Mouse (Mus musculus): Measurements from ENCODE around the gene Spaar. TPM values are rescaled to one million over a fixed set of nuclear protein-coding genes. Genes with fewer than 3 reads are reported as not detected.

Gene Spaar
- polyA plus RNA-seq (2012), result not detected in 2 replicates

GRCm38 (mm10) chr4:43729794-43730550, at the start of gene Spaar:
TSS of gene Spaar (plus strand) at chr4:43730034.
- Histone ChIP-seq H3K36me3 (ENCODE audit: control insufficient read depth) (no peaks in the 10 kb centered on the region), H3K4me1 (ENCODE audit: control insufficient read depth) (peaks cover 15% of the 10 kb centered on the region), H3K9me3 (ENCODE audit: control insufficient read depth, low read length) (no peaks in the 10 kb centered on the region), H3K4me3 (replicated peaks) (no peak within 1 kb of the TSS), H3K27me3 (ENCODE audit: control insufficient read depth) (no peaks in the 10 kb centered on the region)
- TF ChIP-seq TAL1 (IDR thresholded peaks at IDR 0.05; ENCODE audit: low read length), result no peak
- TF ChIP-seq GATA1 (IDR thresholded peaks at IDR 0.05; ENCODE audit: low read length), result no peak

GRCm38 (mm10) chr4:43690021-43690420, 39.8 kb upstream of the Spaar start:
- Histone ChIP-seq H3K4me3 (replicated peaks) (no peak overlapping the region), H3K27me3 (ENCODE audit: control insufficient read depth) (no peaks in the 10 kb centered on the region), H3K9me3 (ENCODE audit: control insufficient read depth, low read length) (no peaks in the 10 kb centered on the region), H3K36me3 (ENCODE audit: control insufficient read depth) (no peaks in the 10 kb centered on the region), H3K4me1 (ENCODE audit: control insufficient read depth) (peaks cover 15% of the 10 kb centered on the region)
- no peak for TF ChIP-seq GATA1 (IDR thresholded peaks at IDR 0.05; ENCODE audit: low read length)
- no peak for TF ChIP-seq TAL1 (IDR thresholded peaks at IDR 0.05; ENCODE audit: low read length)

- H3K4me3 ChIP-seq (replicated peaks), result no peak overlapping the region
- TF ChIP-seq GATA1 (IDR thresholded peaks at IDR 0.05; ENCODE audit: low read length), result no peak
- no peak for TF ChIP-seq TAL1 (IDR thresholded peaks at IDR 0.05; ENCODE audit: low read length)
- no peaks in the 10 kb centered on the region for H3K27me3 ChIP-seq (ENCODE audit: control insufficient read depth)
- H3K9me3 ChIP-seq (ENCODE audit: control insufficient read depth, low read length), result no peaks in the 10 kb centered on the region
- peaks cover 17% of the 10 kb centered on the region for H3K4me1 ChIP-seq (ENCODE audit: control insufficient read depth)
- no peaks in the 10 kb centered on the region for H3K36me3 ChIP-seq (ENCODE audit: control insufficient read depth)
These were observed 38.8 kb upstream of the Spaar start for GRCm38 (mm10) chr4:43691026-43691425.

GRCm38 (mm10) chr4:43693806-43694241, 36.0 kb upstream of the Spaar start:
- H3K27me3 ChIP-seq (ENCODE audit: control insufficient read depth), result no peaks in the 10 kb centered on the region
- H3K36me3 ChIP-seq (ENCODE audit: control insufficient read depth), result no peaks in the 10 kb centered on the region
- no peak overlapping the region for H3K4me3 ChIP-seq (replicated peaks)
- TF ChIP-seq GATA1 (IDR thresholded peaks at IDR 0.05; ENCODE audit: low read length) (no peak), TAL1 (IDR thresholded peaks at IDR 0.05; ENCODE audit: low read length) (no peak)
- H3K4me1 ChIP-seq (ENCODE audit: control insufficient read depth), result peaks cover 17% of the 10 kb centered on the region
- no peaks in the 10 kb centered on the region for H3K9me3 ChIP-seq (ENCODE audit: control insufficient read depth, low read length)

- no peaks in the 10 kb centered on the region for H3K9me3 ChIP-seq (ENCODE audit: control insufficient read depth, low read length)
- H3K36me3 ChIP-seq (ENCODE audit: control insufficient read depth), result no peaks in the 10 kb centered on the region
- H3K4me1 ChIP-seq (ENCODE audit: control insufficient read depth), result peaks cover 17% of the 10 kb centered on the region
- TF ChIP-seq GATA1 (IDR thresholded peaks at IDR 0.05; ENCODE audit: low read length), result no peak
- TF ChIP-seq TAL1 (IDR thresholded peaks at IDR 0.05; ENCODE audit: low read length), result no peak
- no peak overlapping the region for H3K4me3 ChIP-seq (replicated peaks)
- H3K27me3 ChIP-seq (ENCODE audit: control insufficient read depth), result no peaks in the 10 kb centered on the region
These were observed 35.2 kb upstream of the Spaar start for GRCm38 (mm10) chr4:43694439-43695248.

GRCm38 (mm10) chr4:43695249-43695671, 34.6 kb upstream of the Spaar start:
- Histone ChIP-seq H3K9me3 (ENCODE audit: control insufficient read depth, low read length) (no peaks in the 10 kb centered on the region), H3K27me3 (ENCODE audit: control insufficient read depth) (no peaks in the 10 kb centered on the region), H3K4me1 (ENCODE audit: control insufficient read depth) (peaks cover 17% of the 10 kb centered on the region), H3K36me3 (ENCODE audit: control insufficient read depth) (no peaks in the 10 kb centered on the region), H3K4me3 (replicated peaks) (no peak overlapping the region)
- no peak for TF ChIP-seq TAL1 (IDR thresholded peaks at IDR 0.05; ENCODE audit: low read length)
- TF ChIP-seq GATA1 (IDR thresholded peaks at IDR 0.05; ENCODE audit: low read length), result no peak

GRCm38 (mm10) chr4:43696561-43696960, 33.3 kb upstream of the Spaar start:
- Histone ChIP-seq H3K36me3 (ENCODE audit: control insufficient read depth) (no peaks in the 10 kb centered on the region), H3K9me3 (ENCODE audit: control insufficient read depth, low read length) (no peaks in the 10 kb centered on the region), H3K4me1 (ENCODE audit: control insufficient read depth) (peaks cover 17% of the 10 kb centered on the region), H3K4me3 (replicated peaks) (no peak overlapping the region), H3K27me3 (ENCODE audit: control insufficient read depth) (no peaks in the 10 kb centered on the region)
- TF ChIP-seq GATA1 (IDR thresholded peaks at IDR 0.05; ENCODE audit: low read length) (no peak), TAL1 (IDR thresholded peaks at IDR 0.05; ENCODE audit: low read length) (no peak)

- Histone ChIP-seq H3K4me3 (replicated peaks) (no peak within 1 kb of the TSS), H3K27me3 (ENCODE audit: control insufficient read depth) (no peaks in the 10 kb centered on the region)
- TF ChIP-seq TAL1 (IDR thresholded peaks at IDR 0.05; ENCODE audit: low read length) (no peak), GATA1 (IDR thresholded peaks at IDR 0.05; ENCODE audit: low read length) (no peak)
These were observed 29.1 kb upstream of the Spaar start, which contains the start of gene Olfr70 for GRCm38 (mm10) chr4:43700707-43701106. TSS of gene Olfr70 (minus strand) at chr4:43700807.

GRCm38 (mm10) chr4:43703439-43703838, 26.4 kb upstream of the Spaar start:
- TF ChIP-seq TAL1 (IDR thresholded peaks at IDR 0.05; ENCODE audit: low read length) (no peak), GATA1 (IDR thresholded peaks at IDR 0.05; ENCODE audit: low read length) (no peak)
- no peaks in the 10 kb centered on the region for H3K9me3 ChIP-seq (ENCODE audit: control insufficient read depth, low read length)
- H3K4me3 ChIP-seq (replicated peaks), result no peak overlapping the region
- H3K4me1 ChIP-seq (ENCODE audit: control insufficient read depth), result no peaks in the 10 kb centered on the region
- no peaks in the 10 kb centered on the region for H3K36me3 ChIP-seq (ENCODE audit: control insufficient read depth)
- no peaks in the 10 kb centered on the region for H3K27me3 ChIP-seq (ENCODE audit: control insufficient read depth)

More at GRCm38 (mm10) chr4:43700707-43701106, 29.1 kb upstream of the Spaar start, which contains the start of gene Olfr70:
- no peaks in the 10 kb centered on the region for H3K9me3 ChIP-seq (ENCODE audit: control insufficient read depth, low read length)
- no peaks in the 10 kb centered on the region for H3K4me1 ChIP-seq (ENCODE audit: control insufficient read depth)
- no peaks in the 10 kb centered on the region for H3K36me3 ChIP-seq (ENCODE audit: control insufficient read depth)
